Mouse (Mus musculus): ENCODE measurements at regions not wholly inside any gene's neighbourhood (a gene's known extent, or its start where the extent isn't known, plus 50 kb on each side); places are given as distances from the start of the nearest gene placed in this dataset.

DNA sequence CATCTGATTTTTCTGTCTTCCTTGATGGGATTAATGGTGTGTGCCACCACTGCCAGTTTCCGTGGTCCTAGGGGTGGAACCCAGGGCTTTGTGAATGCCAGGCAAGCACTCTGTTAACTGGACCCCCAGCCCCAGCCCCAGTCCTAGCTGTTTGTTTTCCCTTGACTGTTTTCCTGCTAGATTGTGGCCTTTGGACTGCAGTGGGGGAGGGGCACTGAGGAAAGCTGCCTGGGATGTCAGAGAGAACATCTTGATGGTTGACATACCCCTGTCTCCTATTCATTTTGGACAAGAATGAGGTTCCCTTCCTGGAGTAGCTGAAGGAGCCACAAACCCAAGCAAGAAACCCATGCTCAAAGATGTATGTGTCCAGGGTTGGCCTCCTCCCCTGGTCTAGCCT lies 77.8 kb upstream of the Sulf2 start:
- no peak for TF ChIP-seq CTCF (IDR thresholded peaks at IDR 0.05)
- DNase-seq: no peak
- intact Hi-C loops (cut with DNase I): no loop called here
- Histone ChIP-seq H3K27ac (no peak overlapping the region), H3K4me3 (no peak overlapping the region)

DNA sequence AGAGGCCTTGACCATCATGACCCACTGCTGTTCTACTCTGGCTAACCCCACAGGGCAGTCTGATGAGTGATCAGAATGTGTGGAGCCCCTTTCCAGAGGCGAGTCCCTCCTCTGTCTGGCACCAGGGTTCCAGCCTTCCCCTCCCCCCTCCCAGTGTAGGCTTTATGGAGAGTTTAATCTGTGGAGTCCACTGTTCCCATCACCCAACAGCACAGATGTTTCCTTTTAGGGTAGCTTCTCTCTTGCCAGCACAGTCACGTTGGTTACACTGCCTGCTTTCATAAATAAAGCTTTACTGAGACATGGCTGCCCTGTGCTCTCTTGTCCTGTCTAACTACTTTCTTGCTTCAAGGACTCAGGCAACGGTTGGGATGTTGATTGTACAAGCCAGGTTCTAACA lies 76.9 kb upstream of the Sulf2 start:
- Histone ChIP-seq H3K4me3 (no peak overlapping the region), H3K27ac (no peak overlapping the region)
- intact Hi-C loops (cut with DNase I): no loop called here
- TF ChIP-seq CTCF (IDR thresholded peaks at IDR 0.05): no peak
- DNase-seq: no peak

DNA sequence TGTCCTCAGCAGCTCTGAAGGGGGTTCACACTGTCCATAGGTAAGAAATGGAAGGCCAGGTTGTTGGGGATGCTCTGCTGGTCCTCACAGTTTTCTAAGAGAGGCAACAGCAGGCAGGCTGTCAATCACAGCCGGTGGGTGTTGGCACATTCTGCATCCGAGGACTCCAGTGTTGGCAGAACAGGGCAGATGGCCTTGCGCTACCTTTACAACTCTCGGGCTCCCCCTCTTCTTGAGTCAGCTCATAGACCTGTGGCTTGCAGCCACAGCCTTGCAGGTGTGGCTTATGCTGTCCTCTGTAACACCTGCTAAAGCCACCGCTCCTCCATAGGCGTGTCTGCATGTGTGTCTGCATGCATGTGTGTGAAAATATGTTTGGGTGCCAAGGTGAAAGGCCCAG lies 75.2 kb upstream of the Sulf2 start:
- no peak overlapping the region for H3K27ac ChIP-seq
- TF ChIP-seq CTCF (IDR thresholded peaks at IDR 0.05): no peak
- no peak for DNase-seq
- intact Hi-C loops (cut with DNase I): no loop called here
- H3K4me3 ChIP-seq: no peak overlapping the region

DNA sequence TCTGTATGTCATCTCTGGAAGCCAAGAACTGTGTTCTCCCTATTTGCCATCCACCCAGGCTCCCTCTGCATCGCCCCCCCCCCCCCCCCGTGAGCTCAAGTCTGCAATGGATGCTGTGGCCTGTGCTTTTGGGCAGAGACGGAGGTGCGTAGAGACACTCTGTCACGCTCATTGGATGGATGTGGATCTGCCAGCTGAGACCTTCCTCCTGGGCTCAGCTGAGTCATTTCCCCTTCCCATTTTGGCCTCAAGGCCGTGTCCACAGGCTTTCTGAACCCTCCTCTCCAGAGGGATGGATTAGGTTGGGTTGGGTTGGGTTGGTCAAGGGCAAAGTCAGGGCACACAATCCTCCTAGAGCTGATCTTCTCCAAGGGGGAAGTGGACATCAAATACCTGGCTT lies 72.9 kb upstream of the Sulf2 start:
- DNase-seq: no peak
- no peak overlapping the region for H3K27ac ChIP-seq
- no peak for TF ChIP-seq CTCF (IDR thresholded peaks at IDR 0.05)
- intact Hi-C loops (cut with DNase I): no loop called here
- H3K4me3 ChIP-seq: no peak overlapping the region

DNA sequence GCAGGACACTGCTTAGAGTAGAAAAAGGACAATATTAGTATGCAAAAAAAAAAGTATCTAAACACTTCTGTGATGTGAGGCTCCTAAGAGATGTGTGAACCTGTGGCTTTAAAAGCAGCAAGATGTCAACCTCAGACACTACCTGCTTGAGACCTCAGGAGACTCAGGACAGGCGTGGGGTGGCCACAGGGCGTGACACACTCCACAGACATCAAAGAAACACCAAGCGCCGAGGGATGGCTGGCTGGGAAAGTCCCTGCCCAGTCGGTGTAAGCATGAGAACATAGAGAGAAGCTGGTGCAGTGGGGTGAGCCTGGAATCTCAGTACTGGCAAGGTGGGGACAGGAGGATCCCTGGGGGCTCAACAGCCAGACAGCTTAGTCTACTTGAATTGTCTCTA lies 72.0 kb upstream of the Sulf2 start:
- Histone ChIP-seq H3K27ac (no peak overlapping the region), H3K4me3 (no peak overlapping the region)
- no peak for TF ChIP-seq CTCF (IDR thresholded peaks at IDR 0.05)
- DNase-seq: no peak
- intact Hi-C loops (cut with DNase I): no loop called here

DNA sequence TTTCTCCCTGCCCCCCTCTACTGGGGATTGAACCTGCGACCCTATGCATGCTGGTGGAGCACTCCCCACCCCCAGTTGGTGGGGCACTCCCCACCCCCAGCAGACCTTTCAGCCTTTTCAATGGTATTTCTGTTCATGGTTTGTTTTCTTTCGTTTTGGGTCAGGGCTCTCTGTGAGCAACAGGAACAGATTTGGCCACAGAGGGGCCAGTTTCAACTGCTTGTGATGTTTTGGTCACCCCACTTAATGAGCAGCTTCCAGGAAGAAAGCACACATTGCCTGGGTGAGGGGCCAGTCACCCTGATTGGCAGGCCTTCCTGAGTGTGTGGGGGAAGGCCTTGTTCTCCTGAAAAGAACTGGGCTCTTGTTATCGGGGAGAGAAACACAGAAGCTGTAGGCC lies 71.5 kb upstream of the Sulf2 start:
- no peak for TF ChIP-seq CTCF (IDR thresholded peaks at IDR 0.05)
- no peak overlapping the region for H3K4me3 ChIP-seq
- no peak overlapping the region for H3K27ac ChIP-seq
- DNase-seq: no peak
- intact Hi-C loops (cut with DNase I): no loop called here

DNA sequence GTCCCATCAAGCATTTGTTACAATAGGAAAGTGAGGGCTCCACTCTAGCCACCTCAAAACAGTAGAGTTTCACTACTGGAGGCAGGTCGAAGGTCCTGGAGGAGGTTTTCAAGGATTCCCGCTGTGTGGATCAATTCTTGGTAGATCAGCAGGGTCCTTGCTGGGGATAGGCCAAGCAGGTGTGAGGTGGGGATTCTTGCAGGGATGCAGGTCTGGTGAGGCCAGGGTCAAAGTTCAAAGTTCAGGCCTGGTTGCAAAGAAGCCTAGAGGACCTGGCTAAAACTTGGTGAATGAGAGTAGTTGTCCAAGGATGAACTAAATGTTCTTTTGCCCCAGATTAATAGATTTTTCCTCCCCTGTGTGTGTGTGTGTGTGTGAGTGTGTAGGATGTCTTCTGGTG lies 70.9 kb upstream of the Sulf2 start:
- intact Hi-C loops (cut with DNase I): no loop called here
- no peak for TF ChIP-seq CTCF (IDR thresholded peaks at IDR 0.05)
- Histone ChIP-seq H3K4me3 (no peak overlapping the region), H3K27ac (no peak overlapping the region)
- DNase-seq: no peak

DNA sequence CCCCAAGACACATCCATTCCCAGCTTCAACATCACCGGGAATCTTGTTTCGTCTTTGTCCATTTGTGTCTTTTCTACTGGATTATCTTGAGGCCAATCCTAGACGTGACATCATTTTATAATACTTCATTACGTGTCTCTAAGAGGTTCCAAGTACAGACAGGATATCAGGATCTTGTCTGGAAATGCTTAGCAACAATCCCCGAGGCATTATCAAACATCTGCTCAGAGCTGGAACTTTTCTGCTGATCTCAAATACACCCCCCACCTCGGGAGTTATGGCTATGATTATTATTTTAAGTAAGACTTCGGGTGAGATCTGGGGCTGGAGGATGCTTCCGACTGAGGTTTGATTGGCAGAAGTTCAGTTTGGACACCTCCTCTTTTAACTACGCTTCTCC lies 69.9 kb upstream of the Sulf2 start:
- intact Hi-C loops (cut with DNase I): no loop called here
- no peak for TF ChIP-seq CTCF (IDR thresholded peaks at IDR 0.05)
- H3K27ac ChIP-seq: no peak overlapping the region
- no peak overlapping the region for H3K4me3 ChIP-seq
- no peak for DNase-seq

DNA sequence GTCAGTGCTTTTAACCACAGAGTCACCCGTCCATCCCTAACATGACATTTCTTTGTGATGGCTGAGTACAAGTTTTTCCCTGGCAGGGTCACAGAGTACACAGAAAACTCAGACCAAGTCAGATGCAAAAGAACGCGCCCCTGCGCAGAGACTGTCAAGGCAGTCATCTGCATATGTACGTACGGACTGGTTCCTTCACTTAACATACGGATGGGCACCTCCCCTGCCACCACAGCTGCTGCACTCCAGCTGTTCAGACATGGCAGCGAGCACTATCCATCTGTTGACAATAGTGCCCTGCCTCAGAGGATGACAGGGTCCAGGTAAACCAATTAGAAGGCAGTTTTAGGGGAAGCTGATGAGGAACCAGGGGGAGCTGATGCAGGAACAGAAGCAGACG lies 63.3 kb upstream of the Sulf2 start:
- intact Hi-C loops (cut with DNase I): no loop called here
- no peak for TF ChIP-seq CTCF (IDR thresholded peaks at IDR 0.05)
- Histone ChIP-seq H3K4me3 (no peak overlapping the region), H3K27ac (no peak overlapping the region)
- DNase-seq: no peak

DNA sequence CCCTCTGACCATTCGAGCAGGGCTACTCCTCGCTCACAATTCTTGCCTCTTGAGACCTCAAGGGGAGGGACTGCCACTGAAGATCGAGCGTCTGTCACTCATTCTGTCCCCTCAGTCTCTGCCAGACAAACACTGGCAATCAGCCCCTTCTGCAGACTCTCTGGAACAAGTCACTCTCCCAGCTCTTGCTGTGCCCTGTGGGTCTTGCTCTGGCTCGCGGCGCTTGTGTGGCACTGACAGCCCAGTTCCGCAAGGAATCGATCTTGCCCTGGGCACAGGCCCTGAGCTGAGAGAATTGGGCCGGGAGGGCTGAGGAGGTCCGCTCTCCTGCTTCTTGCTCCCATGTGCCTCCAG lies 61.0 kb upstream of the Sulf2 start:
- no peak for TF ChIP-seq CTCF (IDR thresholded peaks at IDR 0.05)
- DNase-seq: no peak
- Histone ChIP-seq H3K27ac (no peak overlapping the region), H3K4me3 (no peak overlapping the region)
- intact Hi-C loops (cut with DNase I): no loop called here

DNA sequence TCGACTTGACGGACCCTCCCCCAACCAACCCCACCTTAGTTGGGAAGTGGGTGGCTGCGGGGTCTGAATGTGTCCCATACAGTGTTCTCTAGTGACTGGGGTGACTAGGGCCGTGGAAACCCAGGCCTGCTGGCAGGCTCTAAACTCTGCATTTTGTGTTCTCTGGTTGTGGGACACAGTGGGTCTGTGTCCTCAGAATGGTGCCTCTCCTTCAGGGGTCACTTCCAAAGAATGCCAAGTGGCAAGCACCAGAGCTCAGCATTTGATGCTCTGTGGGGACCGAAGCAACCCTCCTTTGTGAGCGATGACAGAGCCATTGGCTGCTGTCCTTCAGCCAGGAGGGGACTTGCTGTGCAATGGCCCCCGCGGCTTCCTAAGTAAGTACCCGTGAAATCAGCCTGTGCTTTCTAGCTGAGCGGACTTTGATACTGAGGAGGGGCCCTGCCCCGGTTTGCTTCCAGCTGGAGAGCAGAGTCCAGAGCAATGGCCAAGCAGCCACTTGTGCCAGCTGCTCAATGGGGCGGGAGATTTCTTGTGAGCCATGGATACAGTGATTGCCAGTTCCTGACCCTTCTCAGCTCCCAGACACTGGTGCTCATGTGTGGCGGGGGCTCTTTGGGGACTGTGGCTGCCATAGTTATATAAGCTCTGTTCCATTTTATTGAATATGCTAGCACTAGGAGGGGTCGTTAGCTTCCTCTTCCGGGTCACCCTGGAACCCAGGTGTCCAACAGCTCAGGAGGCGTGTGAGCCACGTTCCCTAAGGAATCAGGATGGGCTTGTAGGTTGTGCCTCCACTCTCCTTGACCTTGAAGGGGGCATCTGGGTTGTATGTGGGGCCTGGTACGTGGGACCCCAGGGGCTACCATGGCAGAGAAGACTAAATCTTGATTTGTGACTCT lies 60.4 kb upstream of the Sulf2 start:
- H3K27ac ChIP-seq: no peak overlapping the region
- no peak for TF ChIP-seq CTCF (IDR thresholded peaks at IDR 0.05)
- no peak for DNase-seq
- intact Hi-C loops (cut with DNase I): no loop called here
- H3K4me3 ChIP-seq: no peak overlapping the region

DNA sequence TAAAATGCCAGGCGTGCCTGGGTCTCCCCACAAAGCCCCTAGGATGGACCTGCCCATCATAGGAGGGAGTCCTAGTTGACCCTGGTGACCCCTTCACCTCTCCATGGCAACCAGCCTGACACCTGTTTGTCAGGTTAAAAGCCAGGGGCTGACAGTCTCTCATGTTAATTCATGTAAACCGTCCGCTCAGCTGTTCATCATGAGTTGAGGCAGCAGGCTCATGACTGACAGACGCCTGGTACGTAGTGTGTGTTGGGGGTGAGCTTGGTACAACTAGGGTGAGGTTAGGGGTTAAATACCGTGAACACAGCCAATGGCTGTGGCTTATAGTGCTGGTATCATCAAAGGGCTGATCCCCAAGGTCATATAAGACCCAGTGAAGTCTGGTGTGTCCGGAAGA lies 59.7 kb upstream of the Sulf2 start:
- Histone ChIP-seq H3K27ac (no peak overlapping the region), H3K4me3 (no peak overlapping the region)
- intact Hi-C loops (cut with DNase I): no loop called here
- no peak for DNase-seq
- TF ChIP-seq CTCF (IDR thresholded peaks at IDR 0.05): no peak

DNA sequence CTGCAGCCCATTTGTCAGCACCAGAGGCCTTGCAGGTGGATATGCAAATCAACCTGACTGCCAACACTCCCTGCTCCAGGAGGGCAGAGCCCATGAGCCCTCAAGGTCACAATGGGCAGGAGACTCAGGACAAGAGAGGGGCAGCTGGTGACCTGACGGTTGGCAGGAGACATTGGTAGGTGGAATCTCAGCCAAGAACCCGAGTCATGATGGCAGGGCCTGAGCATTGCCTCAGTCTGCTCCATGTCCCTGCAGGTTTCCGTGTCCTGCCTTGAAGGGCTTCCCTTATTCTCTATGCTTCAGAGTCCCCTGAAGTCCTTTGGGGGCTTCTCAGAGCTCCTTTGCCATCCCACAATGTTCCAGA lies 51.7 kb upstream of the Sulf2 start:
- intact Hi-C loops (cut with DNase I): no loop called here
- H3K4me3 ChIP-seq: no peak overlapping the region
- no peak overlapping the region for H3K27ac ChIP-seq
- no peak for TF ChIP-seq CTCF (IDR thresholded peaks at IDR 0.05)
- no peak for DNase-seq

DNA sequence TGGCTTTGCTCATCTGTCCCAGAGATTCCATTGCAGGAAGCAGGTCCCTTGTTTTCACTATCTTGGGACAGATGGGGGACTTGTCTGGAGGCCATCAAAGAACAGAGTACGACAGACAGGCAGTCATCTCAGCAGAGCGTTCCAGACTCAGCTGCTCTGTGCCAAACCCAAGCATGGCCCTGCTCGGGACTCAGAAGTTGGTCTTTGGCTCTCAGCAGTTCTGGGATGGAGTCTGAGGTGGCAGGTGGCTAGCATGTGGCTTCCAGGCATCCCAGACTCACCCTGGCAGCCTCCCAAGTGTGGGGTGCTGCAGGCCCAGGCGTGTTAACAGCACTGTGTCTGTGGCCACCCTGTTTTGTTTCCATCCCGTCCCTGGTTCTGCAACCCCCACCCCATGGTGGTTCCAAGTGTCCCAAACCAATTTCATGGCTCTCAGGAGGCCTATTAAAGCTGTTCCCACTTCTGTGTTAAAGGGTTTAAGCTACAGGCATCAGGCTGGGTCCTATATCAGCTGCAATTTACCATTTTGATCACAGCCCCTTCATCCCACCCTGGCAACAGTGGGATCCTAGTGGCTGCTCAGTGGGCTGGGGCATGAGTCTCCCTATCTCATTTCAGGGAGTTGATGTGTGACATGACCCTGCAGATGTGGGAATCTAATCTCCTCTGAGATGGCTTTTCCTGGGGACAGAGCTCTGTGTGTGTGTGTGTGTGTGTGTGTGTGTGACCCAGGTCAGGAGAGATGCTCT lies 51.1 kb upstream of the Sulf2 start:
- no peak overlapping the region for H3K4me3 ChIP-seq
- TF ChIP-seq CTCF (IDR thresholded peaks at IDR 0.05): no peak
- H3K27ac ChIP-seq: no peak overlapping the region
- intact Hi-C loops (cut with DNase I): no loop called here
- no peak for DNase-seq

Data from gastrocnemius, adult 2 months (tissue).